Mouse (Mus musculus) forelimb bud, embryonic 11.5 days (tissue): ENCODE results near the gene Cacnb3.

Source experiments
- DNase-seq: peaks from one replicate; pipeline ENCODE4 v3.0.0-alpha.2; 2012; ENCODE audit warnings: low read depth, low spot score

The Cacnb3 gene

DNA sequence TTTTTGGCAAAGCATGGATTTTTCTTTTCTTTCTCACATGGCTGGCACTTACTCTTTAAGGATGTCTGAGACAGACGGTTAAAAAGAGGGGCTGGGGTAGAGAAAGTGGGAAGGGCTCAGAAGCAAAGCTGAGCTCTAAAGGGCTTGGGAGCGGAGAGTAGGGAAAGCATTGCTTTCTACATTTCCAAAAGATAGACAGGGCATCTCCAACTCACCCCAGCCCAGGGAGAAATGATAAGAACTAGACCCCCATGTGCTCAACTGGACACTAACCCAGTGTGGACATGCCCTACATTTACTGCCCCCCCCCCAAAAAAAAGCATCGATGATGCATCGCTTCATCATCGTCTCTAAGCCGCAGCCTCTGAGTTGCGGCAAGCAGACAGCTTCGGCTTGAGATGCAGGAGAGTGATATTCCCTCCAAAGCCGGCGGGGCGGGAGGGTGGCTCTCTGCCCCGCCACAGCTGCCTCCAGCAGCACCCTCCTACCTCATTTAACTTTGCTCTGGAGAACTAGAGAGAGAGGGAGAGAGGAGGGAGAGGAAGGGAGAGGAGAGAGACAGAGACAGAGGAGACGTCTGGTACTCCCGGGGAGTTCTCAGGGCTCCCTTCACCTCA is 45.1 kb downstream of the Cacnb3 start:
- no peak for DNase-seq

- DNase-seq = no peak
Measured at GRCm38 (mm10) chr15:98676471-98676870, 45.8 kb downstream of the Cacnb3 start.

GRCm38 (mm10) chr15:98676940-98677728 is 46.5 kb downstream of the Cacnb3 start, which contains the start of gene Rnd1:
Gene Rnd1, minus strand, starts transcription at chr15:98677461.
- peak; percentile 87 for DNase-seq

GRCm38 (mm10) chr15:98677977-98678376 is 47.3 kb downstream of the Cacnb3 start:
- no peak for DNase-seq

DNA sequence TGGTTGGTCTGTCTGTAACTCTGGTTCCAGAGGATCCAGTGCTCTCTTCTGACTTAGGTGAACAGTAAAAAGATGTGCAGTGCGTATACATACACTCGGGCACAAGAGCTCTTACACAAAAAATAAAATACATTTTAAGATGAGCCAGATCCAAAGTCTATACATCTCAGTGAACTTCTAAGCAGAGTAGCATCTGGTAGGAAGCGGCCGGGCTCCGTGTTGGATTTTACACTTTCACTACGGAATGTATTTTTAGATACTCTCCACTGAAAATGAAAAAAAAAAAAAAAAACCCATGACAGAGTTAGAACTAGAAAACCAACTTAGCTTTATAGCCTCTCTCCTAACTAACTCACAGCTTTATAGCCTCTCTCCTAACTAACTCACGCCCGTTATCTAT is 50.0 kb downstream of the Cacnb3 start:
- DNase-seq = no peak

- DNase-seq = no peak
Measured at GRCm38 (mm10) chr15:98681633-98682032, 51.0 kb downstream of the Cacnb3 start.

GRCm38 (mm10) chr15:98683177-98683576 is 52.5 kb downstream of the Cacnb3 start:
- DNase-seq = no peak

DNA sequence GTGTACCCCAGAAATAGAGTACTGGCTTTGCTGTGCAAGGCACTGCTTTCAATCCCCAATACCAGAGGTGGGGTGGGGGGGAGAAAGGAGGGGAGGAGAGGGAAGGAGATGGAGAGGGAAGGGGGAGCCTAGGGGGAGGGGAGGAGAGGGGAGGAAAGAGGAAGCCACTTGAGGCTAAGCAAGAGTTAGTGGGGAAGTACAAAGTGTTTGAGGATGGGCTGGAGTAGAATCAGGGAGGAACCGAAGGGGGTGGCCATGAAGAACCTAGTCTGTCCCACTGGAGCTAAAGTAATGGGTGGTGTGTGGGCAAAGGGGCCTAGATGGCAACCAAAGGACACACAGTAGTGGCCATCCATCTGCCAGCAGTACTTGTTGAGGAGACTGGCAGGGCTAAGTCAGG is 53.1 kb downstream of the Cacnb3 start:
- no peak for DNase-seq

- DNase-seq = no peak
Measured at GRCm38 (mm10) chr15:98685926-98686325, 55.3 kb downstream of the Cacnb3 start.

DNA sequence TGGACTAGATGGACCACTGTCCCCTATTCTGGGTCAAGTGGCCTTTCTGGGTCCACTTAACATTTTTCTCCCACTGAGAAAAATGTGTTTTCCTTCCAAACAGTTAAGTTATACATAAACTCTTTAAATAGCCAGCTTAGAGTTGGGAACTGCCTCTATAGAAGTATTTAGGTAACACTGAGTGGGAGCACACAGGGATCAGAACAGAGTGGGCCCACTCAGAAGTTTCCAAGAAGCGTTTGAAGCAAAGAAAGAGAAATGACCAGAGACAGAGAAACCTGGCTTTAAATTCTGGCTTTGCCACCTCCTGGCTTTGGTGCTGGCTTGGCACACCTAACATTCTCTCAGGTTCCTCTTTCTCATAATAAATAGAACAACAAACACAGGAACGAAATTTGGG is 59.0 kb downstream of the Cacnb3 start:
- no peak for DNase-seq

GRCm38 (mm10) chr15:98691486-98692147 is 61.0 kb downstream of the Cacnb3 start:
- no peak for DNase-seq

- DNase-seq = no peak
Measured at GRCm38 (mm10) chr15:98692171-98692715, 61.6 kb downstream of the Cacnb3 start.
